Mouse (Mus musculus): ENCODE measurements around the gene Spaca7. TPM values are rescaled to one million over a fixed set of nuclear protein-coding genes. Genes with fewer than 3 reads are reported as not detected.
A peak's percentile ranks its signal among the peaks of the same experiment; 100 is the strongest.
"Not testable (repeated sequence)": the region's sequence is repeated elsewhere in the genome, so short reads cannot be mapped to it uniquely, and the experiment has no call there.

Gene Spaca7
- total RNA-seq (2021), result not detected

GRCm38 (mm10) chr8:12572814-12573534 lies at the start of gene Spaca7:
Spaca7 (plus strand) TSS chr8:12573029.
- DNase-seq (ENCODE audit: extremely low spot score in 1 of 2, low spot score in 2 of 2), result no peak
- intact Hi-C loops (cut with DNase I), result no loop called here

GRCm38 (mm10) chr8:12524279-12524678 lies 48.5 kb upstream of the Spaca7 start:
- intact Hi-C loops (cut with DNase I), result no loop called here
- no peak for DNase-seq (ENCODE audit: extremely low spot score in 1 of 2, low spot score in 2 of 2)

DNA sequence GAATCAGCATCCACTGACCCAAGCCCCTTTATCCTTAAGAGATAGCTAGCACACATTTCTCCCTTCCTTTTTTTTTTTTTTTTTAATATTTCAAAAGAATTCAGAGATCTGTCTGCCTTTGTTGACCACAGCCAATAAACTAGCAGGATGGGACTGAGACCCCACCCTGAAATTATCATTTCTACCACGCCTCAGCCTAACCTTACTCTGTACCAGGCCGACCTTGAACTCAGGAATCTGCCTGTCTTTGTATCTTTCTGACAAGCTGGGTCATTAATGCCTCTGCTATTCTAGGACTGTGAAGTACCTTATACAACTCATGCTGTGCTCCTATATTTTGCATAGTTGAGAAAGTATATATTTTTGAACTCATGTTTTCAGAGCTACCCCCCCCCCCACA lies 44.2 kb upstream of the Spaca7 start:
- DNase-seq (ENCODE audit: extremely low spot score in 1 of 2, low spot score in 2 of 2), result no peak
- intact Hi-C loops (cut with DNase I), result no loop called here

GRCm38 (mm10) chr8:12535617-12536016 lies 37.2 kb upstream of the Spaca7 start:
- intact Hi-C loops (cut with DNase I), result no loop called here
- peak in 1 of 2 experiments; percentile 36 for DNase-seq (ENCODE audit: extremely low spot score in 1 of 2, low spot score in 2 of 2)

- intact Hi-C loops (cut with DNase I), result no loop called here
- DNase-seq (ENCODE audit: extremely low spot score in 1 of 2, low spot score in 2 of 2), result no peak
Observed at GRCm38 (mm10) chr8:12536306-12536705, 36.5 kb upstream of the Spaca7 start.

DNA sequence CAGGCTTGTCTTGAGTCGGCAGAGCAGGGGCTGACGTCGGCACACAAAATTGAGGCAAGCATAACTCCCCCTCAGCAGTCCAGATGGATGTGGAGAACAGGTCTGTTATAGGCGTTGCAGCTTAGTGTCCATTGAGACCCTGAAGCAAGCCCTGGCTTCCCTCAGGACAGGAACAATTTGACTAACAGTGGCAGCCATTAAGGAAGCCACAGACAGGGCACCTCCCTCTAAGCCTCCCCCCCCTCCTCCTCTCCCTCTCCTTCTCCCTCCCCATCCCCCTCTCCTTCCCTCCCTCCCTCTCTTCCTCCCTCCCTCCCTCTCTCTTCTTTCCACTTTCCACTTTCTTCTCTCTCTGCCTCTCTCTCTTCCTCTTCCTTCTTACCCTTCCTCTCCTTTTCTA lies 27.6 kb upstream of the Spaca7 start:
- intact Hi-C loops (cut with DNase I), result no loop called here

DNA sequence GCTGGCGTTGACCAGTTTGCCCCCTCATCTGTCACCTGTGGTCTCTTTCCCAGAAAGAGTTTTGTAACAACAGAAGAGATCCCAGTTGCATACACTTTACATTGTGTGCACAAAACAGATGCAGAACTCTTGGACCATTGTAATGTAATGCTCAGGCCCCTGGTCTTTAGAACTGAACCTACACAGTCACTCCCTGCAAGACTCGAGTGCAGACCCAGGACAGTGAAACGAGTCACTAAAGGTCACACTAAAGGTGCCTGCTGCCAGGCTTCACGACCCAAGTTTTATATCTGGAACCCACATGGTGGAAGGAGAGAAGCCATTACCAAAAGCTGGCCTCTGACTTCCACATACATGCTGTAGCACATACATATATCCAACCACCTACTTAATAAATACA lies 27.2 kb upstream of the Spaca7 start:
- no peak for DNase-seq (ENCODE audit: extremely low spot score in 1 of 2, low spot score in 2 of 2)
- intact Hi-C loops (cut with DNase I), result no loop called here

More for the DNA sequence above, 27.6 kb upstream of the Spaca7 start:
- DNase-seq (ENCODE audit: extremely low spot score in 1 of 2, low spot score in 2 of 2), result no peak

GRCm38 (mm10) chr8:12547466-12548220 lies 25.2 kb upstream of the Spaca7 start:
- DNase-seq (ENCODE audit: extremely low spot score in 1 of 2, low spot score in 2 of 2), result no peak
- intact Hi-C loops (cut with DNase I), result no loop called here

GRCm38 (mm10) chr8:12548255-12548654 lies 24.6 kb upstream of the Spaca7 start:
- intact Hi-C loops (cut with DNase I), result no loop called here
- DNase-seq (ENCODE audit: extremely low spot score in 1 of 2, low spot score in 2 of 2), result no peak

DNA sequence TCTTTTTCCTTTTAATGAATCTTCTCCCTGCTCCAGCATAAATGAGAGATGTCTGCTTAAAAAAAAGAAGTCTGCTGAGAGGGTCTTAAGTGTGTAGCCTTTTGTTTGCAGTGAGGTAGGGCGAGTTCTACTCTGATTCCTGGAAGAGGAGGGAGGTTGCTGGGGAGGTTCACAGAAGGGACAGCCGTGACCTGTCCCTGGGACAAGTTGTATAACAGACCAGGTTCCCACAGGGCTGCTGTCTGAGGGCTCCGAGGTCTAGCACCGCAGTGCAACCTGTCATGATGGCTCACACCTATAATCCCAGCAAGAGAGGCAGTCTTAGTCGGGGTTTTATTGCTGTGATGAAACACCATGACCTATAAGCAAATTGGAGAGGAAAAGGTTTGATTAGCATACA lies 24.1 kb upstream of the Spaca7 start:
- intact Hi-C loops (cut with DNase I), result no loop called here

DNA sequence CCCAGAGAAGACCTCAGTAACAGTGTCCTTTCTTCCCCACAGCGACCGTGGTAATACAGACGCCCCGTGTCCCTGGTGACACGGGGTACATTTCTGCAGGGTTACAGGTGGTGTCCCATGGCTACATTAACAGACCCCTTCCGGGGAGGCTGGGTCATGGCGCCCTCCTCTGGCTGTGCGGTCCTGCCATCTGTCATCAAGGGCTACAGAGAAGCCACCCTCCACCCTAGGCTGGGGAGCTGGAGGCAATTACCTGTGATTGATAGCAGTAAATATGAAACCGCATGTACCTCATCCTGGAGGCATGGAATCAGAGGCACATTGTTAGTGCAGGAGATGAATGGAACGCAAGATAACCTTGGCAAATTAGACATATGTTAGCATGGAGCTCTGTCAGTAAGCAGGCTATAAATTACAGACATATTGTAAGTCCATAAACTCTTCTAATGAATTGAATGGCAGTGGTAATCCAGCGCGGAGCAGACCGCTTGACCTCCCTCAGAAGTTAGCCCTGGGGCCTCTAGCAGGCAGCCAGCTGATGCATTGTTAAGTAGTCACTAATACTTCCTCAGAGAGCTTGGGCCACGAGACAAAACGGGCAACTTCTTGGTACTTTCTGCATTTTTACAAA lies 17.2 kb upstream of the Spaca7 start:
- DNase-seq (ENCODE audit: extremely low spot score in 1 of 2, low spot score in 2 of 2), result no peak
- intact Hi-C loops (cut with DNase I), result no loop called here

More for the DNA sequence above, 24.1 kb upstream of the Spaca7 start:
- no peak for DNase-seq (ENCODE audit: extremely low spot score in 1 of 2, low spot score in 2 of 2)

DNA sequence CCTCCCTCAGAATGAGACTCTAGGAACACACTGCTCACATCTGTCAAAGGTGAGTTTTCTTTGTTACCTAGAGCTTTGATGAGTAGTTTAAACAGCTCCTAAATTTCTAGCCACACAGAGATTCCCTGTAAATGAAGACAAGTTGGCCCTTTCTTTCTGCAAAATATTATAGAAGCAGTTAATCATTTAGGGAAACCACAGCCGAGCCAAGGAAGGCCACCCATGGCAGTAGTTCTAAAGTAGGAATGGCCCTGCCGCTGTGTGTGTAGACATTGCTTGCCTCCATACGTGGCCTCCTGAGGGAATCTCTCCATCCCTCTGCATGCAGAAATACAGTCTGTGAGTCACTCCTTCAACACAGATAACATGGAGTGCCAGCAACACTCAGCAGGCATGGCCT lies 14.0 kb upstream of the Spaca7 start:
- intact Hi-C loops (cut with DNase I), result no loop called here
- DNase-seq (ENCODE audit: extremely low spot score in 1 of 2, low spot score in 2 of 2), result no peak

DNA sequence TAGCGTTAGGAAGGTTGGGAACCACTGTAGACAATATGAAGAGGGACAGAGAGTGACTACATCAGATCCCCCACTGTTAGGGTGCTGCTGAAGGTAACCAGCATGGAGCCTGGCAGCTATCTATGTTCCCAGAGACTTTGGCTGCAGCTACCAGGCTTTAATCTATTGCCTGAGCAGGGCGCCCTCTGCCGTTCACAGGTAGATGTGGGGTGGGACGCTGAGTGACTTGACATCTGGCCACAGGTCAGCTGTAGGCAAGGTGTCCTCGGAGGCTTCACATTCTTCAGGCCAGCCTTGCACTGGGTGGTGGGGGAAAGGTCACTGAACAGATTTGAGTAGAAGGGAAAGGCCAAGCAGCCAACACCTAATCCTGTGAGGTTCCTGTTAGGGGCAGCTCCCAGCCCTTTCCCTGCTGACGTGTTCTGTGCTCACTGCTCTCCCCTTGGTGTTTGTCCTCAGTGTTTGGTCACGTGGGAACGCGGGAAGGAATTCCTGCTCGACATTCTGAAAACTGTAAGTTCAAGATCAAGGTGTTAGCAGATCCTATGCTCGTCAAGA lies 11.3 kb upstream of the Spaca7 start:
- peak; percentile 56 to 79 for DNase-seq (ENCODE audit: extremely low spot score in 1 of 2, low spot score in 2 of 2)
- intact Hi-C loops (cut with DNase I), result loop anchor here (2.0 to 5.0 kb wide), 3 partner anchors 169 to 605 kb away; no protein-coding TSS in a partner anchor

DNA sequence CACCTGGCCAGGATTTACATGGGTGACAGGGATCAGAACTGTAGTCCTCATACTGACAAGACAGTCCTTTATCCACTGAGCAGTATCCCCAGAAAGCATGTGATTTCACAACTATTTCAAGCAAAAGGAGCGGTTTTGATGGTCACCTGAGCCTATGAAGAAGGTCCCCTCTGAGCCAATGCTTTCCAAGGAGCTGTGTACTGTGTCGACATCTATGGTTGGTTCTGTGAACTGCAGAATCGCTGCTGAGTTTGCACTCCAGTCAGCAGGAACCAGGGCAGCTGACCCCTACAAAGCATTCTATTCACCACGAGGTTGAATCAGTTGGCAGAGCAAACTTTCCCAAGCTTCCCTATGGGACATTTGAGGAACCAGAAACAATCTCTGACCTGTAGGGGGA lies 8.5 kb upstream of the Spaca7 start:
- intact Hi-C loops (cut with DNase I), result loop anchor here (5.0 kb wide), 2 partner anchors 172 to 562 kb away; no protein-coding TSS in a partner anchor
- peak; percentile 27 to 52 for DNase-seq (ENCODE audit: extremely low spot score in 1 of 2, low spot score in 2 of 2)

GRCm38 (mm10) chr8:12565488-12565887 lies 7.3 kb upstream of the Spaca7 start:
- DNase-seq (ENCODE audit: extremely low spot score in 1 of 2, low spot score in 2 of 2), result no peak
- intact Hi-C loops (cut with DNase I), result no loop called here

GRCm38 (mm10) chr8:12566509-12566908 lies 6.3 kb upstream of the Spaca7 start:
- DNase-seq (ENCODE audit: extremely low spot score in 1 of 2, low spot score in 2 of 2), result no peak
- intact Hi-C loops (cut with DNase I), result no loop called here

DNA sequence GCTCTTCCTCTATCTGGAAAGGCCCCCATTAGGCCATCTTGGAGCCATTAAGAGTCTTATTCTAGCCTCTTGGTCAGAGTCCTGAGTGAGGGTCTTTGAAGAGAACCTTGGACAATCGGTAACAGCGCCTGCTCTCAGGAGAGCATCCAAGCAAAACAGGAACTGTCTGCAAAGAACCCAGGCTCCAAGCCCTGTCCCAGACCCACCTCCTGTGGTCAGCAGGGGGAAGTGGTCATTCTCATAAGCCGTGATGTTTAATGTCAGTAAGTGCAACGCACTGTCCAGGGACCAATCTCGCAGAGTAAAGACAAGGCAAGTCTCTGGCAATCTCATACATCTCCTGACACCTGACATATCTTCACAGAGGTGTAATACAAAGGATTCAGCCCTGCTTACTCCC lies 3.2 kb downstream of the Spaca7 start:
- intact Hi-C loops (cut with DNase I), result no loop called here
- DNase-seq (ENCODE audit: extremely low spot score in 1 of 2, low spot score in 2 of 2), result no peak

DNA sequence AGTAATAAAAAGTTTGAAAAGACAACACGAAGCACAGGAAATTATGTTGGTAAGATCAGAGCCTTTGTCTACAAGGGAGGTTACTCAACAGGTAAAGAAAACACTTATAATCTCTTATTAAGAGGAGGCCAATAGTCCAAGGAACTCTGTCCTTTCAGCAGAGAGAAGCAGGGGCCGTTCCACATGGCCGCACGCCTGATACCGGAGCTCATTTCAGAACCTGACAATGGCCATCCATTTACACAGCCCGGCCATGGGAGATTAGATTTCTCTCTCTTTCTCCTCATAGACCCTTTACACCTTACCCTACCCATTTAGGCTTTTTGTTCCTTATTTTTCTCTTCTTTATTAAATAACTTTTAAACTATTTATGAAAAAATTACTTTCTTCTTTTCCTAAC lies 3.9 kb downstream of the Spaca7 start:
- intact Hi-C loops (cut with DNase I), result no loop called here
- DNase-seq (ENCODE audit: extremely low spot score in 1 of 2, low spot score in 2 of 2), result no peak

GRCm38 (mm10) chr8:12579339-12579999 lies 6.6 kb downstream of the Spaca7 start:
- intact Hi-C loops (cut with DNase I); DNase-seq (ENCODE audit: extremely low spot score in 1 of 2, low spot score in 2 of 2): not testable (repeated sequence)

Measured in left cerebral cortex, postnatal 10 days (tissue).